Mouse (Mus musculus) liver, embryonic 14.5 days (tissue): ENCODE measurements around the gene Cops7b. TPM values are rescaled to one million over a fixed set of nuclear protein-coding genes. Genes with fewer than 3 reads are reported as not detected.

Source experiments
- ATAC-seq: fragments of 200-750 bp; cut with Nextera tagmentation; 2 replicates; pipeline ENCODE4 v1.8.0; 2017; ENCODE audit warnings: moderate number of reproducible peaks, mild to moderate bottlenecking, moderate library complexity; ENCODE audit not compliant: insufficient read depth
- DNase-seq, 3 experiments: peaks; one replicate each; pipeline ENCODE4 v3.0.0-alpha.2; 2012 to 2013; ENCODE audit warnings: low read depth in 3 of 3, low spot score in 3 of 3
- H3K27ac ChIP-seq: fragments of 300-500 bp; sonication (generic); 2 replicates; pipeline ENCODE4 v1.5.1; 2014; ENCODE audit warnings: moderate library complexity, mild to moderate bottlenecking, control low read depth, inconsistent platforms
- H3K27me3 ChIP-seq: fragments of 300-500 bp; sonication (generic); 2 replicates; pipeline ENCODE4 v1.6.1; 2014; ENCODE audit warnings: mild to moderate bottlenecking, low read length, moderate library complexity; ENCODE audit not compliant: control insufficient read depth, insufficient read depth
- H3K36me3 ChIP-seq: fragments of 300-500 bp; sonication (generic); replicated peaks from 2 replicates; pipeline ENCODE4 v1.6.1; 2014; ENCODE audit warnings: low read depth; ENCODE audit not compliant: control insufficient read depth, insufficient read depth
- H3K4me1 ChIP-seq, 2 experiments: fragments of 200-500 bp in 1 of 2; fragments of 300-500 bp in 1 of 2; sonication (generic) in 1 of 2; replicated peaks; 2 replicates each; pipeline ENCODE4 v1.6.1; 2012 to 2014; ENCODE audit warnings: antibody characterized with exemption in 1 of 2, inconsistent platforms in 1 of 2, low read length in 1 of 2; ENCODE audit not compliant: control insufficient read depth in 2 of 2, insufficient read depth in 2 of 2
- H3K4me2 ChIP-seq: fragments of 300-500 bp; sonication (generic); 2 replicates; pipeline ENCODE4 v1.6.1; 2014; ENCODE audit warnings: low read depth, mild to moderate bottlenecking, control low read depth, moderate library complexity
- H3K4me3 ChIP-seq, 2 experiments: fragments of 200-500 bp in 1 of 2; fragments of 300-500 bp in 1 of 2; sonication (generic) in 1 of 2; 2 replicates each; pipeline ENCODE4 v1.5.1; 2012 to 2014; ENCODE audit warnings: low read depth in 2 of 2, low read length in 2 of 2, mild to moderate bottlenecking in 2 of 2, control low read depth in 1 of 2, inconsistent platforms in 1 of 2, moderate library complexity in 1 of 2; ENCODE audit not compliant: insufficient read depth in 1 of 2
- H3K9ac ChIP-seq: fragments of 300-500 bp; sonication (generic); replicated peaks from 2 replicates; pipeline ENCODE4 v1.6.1; 2014; ENCODE audit warnings: mild to moderate bottlenecking, control low read depth, moderate library complexity
- H3K9me3 ChIP-seq: fragments of 300-500 bp; sonication (generic); 2 replicates; pipeline ENCODE4 v1.6.1; 2016; ENCODE audit warnings: low read length, mixed read lengths; ENCODE audit not compliant: control insufficient read depth
- CTCF ChIP-seq: IDR thresholded peaks from 2 replicates; pipeline ENCODE4 v1.5.1; 2016; ENCODE audit warnings: antibody characterized with exemption, low read depth, control low read depth
- EP300 ChIP-seq: IDR thresholded peaks from 2 replicates; pipeline ENCODE4 v1.6.1; 2016; ENCODE audit warnings: antibody characterized with exemption, low read depth
- WGBS: fragments of 180-500 bp; shearing (Covaris S2); extraction: QIAGEN DNeasy Blood & Tissue Kit; methylation state at CpG from one replicate; pipeline ENCODE4 v1.1.7; 2014; ENCODE audit not compliant: insufficient replicate concordance; 5-methylcytosine and 5-hydroxymethylcytosine counted together
- polyA plus RNA-seq, 2 experiments: library from polyadenylated mRNA; depleted of rRNA in 1 of 2; stranded (reverse) in 1 of 2; unstranded in 1 of 2; fragments of >200 nt; fragmentation: Nextera tagmentation in 1 of 2; extraction: Ambion mirVana in 1 of 2; gene quantifications; 2 replicates each; pipeline versions ENCODE4 v1.2.1 to v1.2.3; 2012 to 2014

Cops7b gene
- polyA plus RNA-seq, 2 experiments, result 11.4 to 16.3 TPM

DNA sequence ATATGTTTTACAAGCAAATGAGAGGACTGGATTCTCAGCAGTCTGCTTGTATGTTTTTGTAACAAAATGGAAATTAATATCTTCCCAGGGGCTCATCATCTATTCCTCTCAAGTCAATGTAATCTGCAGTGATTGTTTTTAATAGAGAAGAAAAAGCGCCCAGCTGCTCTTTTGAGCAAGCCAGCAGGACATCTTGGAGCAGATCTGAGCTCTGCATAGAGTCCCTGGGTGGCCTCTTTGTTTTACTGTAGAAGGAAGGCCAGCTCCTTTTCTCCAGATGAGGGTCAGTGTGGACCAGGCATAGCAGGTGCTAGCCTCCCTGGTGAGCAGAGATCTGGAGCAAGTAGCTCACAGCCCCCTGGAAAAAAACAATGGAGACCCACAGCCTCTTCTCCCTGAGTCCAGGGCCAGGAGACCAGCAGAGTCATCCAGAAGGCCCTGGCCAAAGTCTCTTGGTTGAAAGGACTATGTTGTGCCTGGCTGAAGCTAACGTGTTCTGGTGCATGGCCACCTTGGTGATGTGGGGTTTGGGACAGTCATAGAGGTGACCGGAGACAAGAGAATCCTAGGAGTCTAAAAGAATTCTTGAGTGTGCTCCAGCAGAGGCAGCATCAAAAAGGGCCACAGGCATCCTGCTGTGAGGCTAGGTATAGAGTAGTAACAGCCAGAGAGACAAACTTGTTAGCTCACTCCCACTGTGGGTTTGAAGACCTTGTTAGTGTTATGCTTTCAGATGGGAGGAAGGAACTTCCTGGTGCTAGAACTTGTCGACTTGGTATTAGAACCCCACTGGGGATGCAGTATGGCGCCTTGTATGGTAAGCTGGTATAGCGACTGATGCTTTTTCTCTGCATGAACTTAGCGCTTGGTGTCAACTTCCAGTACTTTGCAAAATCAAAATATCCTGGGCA lies 51.4 kb downstream of the Cops7b start:
- H3K4me1 ChIP-seq, result peaks cover 0 to 11% of the 10 kb centered on the region in 2 experiments; a peak in 2 of 4 replicates
- DNase-seq (no peak), ATAC-seq (no peak)
- H3K4me2 ChIP-seq, result no peak overlapping the region
- H3K36me3 ChIP-seq, result no peaks in the 10 kb centered on the region
- WGBS, result 58% methylated on average over 7 of the region's 7 CpGs
- H3K27ac ChIP-seq, result no peak overlapping the region
- H3K9me3 ChIP-seq, result no peaks in the 10 kb centered on the region
- TF ChIP-seq EP300 (no peak), CTCF (no peak)
- H3K27me3 ChIP-seq, result no peaks in the 10 kb centered on the region
- no peak overlapping the region for H3K4me3 ChIP-seq
- H3K9ac ChIP-seq, result no peak overlapping the region

DNA sequence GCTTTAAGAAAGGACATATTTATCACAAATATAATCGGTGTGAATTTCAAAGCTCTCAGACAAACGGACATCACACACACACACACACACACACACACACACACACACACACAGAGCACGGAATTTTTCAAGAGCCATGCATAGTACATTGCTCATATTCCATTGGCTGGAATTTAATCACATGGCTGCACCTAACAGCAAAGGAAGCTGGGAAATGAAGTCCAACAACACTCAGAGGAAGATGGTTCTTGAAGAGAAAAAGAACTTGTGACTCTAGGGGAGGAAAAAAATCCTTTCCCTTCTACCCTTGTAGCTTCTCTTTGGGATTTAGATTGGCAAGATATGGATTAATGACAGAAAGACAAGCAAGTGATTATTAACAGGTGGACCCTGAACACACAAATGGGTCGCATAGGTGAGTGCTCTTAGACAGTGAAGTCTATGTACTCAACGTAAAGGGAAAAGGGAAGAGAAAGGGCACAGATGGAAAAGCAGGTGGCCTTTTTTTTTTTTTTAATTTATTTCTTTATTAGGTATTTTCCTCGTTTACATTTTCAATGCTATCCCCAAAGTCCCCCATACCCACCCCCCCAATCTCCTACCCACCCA lies 52.2 kb downstream of the Cops7b start:
- WGBS, result 46% methylated on average over 6 of the region's 6 CpGs
- ATAC-seq (no peak), DNase-seq (no peak)
- no peaks in the 10 kb centered on the region for H3K9me3 ChIP-seq
- no peaks in the 10 kb centered on the region for H3K36me3 ChIP-seq
- no peaks in the 10 kb centered on the region for H3K27me3 ChIP-seq
- H3K4me1 ChIP-seq, result peaks cover 0 to 11% of the 10 kb centered on the region in 2 experiments; a peak in 2 of 4 replicates
- H3K9ac ChIP-seq, result no peak overlapping the region
- H3K27ac ChIP-seq, result no peak overlapping the region
- H3K4me3 ChIP-seq, result no peak overlapping the region
- no peak for TF ChIP-seq EP300
- no peak for TF ChIP-seq CTCF
- no peak overlapping the region for H3K4me2 ChIP-seq

DNA sequence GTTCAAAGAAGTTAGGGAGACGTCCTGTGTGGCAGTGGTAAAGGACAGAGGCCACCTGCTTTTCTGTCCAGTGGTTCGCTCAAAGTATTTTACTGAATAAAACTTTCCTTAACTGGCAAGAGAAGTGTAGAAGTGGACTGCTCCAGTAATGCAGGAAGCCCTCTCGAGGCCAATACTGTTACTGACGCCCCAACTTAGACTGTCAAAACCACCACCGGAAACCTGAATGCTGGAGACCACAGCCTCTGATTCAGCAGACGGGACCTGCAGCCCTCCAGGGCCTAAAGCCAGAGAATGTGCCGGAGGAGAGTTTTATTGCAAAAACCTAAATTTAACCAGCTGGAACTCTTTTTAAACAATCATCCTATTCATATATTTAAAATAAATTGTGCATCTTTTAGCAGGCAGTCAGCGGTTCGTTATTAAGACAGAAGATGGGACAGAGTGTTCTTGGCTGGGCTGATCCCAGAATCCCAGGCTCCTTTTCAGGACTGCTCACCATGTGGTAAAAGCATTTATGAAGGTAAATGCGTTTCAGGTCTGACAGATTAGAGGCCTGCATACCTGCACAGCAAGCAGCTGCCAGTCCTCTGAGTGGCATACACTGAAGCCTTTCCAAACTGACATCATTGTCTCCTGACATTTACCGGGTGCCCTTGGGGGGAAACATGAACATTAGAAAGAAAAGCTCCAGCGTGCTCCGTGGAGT lies 60.6 kb downstream of the Cops7b start:
- no peaks in the 10 kb centered on the region for H3K4me1 ChIP-seq
- no peak for DNase-seq
- H3K27me3 ChIP-seq, result no peaks in the 10 kb centered on the region
- WGBS, result 41% methylated on average over 13 of the region's 13 CpGs
- H3K36me3 ChIP-seq, result no peaks in the 10 kb centered on the region
- H3K27ac ChIP-seq, result no peak overlapping the region
- no peak overlapping the region for H3K4me3 ChIP-seq
- H3K9me3 ChIP-seq, result no peaks in the 10 kb centered on the region
- no peak overlapping the region for H3K4me2 ChIP-seq
- TF ChIP-seq EP300 (no peak), CTCF (no peak)
- no peak for ATAC-seq
- no peak overlapping the region for H3K9ac ChIP-seq

DNA sequence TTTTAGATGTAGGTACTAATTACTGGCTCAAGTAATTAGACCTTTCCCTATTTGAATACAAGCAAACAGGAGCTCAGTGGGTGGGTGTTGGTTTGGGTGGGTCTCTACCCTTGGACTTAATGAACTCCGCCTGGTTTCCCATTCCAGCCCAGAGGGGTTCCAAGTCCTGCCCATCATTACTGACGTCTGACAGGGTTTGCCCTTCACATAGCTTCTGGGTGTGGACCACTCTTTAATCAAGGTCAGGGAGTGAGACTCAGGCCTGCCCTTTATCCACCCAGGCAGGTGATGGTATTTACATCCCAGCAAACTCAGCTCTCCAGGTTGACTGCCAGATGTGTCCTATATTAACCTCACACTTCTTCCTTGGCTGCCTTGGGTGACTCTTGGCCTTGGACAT lies 64.8 kb downstream of the Cops7b start:
- H3K4me3 ChIP-seq, result no peak overlapping the region
- no peak overlapping the region for H3K27ac ChIP-seq
- H3K9ac ChIP-seq, result no peak overlapping the region
- H3K36me3 ChIP-seq, result no peaks in the 10 kb centered on the region
- ATAC-seq (no peak), DNase-seq (no peak)
- WGBS, result 38% methylated on average over 2 of the region's 2 CpGs
- H3K4me1 ChIP-seq, result no peaks in the 10 kb centered on the region
- no peaks in the 10 kb centered on the region for H3K9me3 ChIP-seq
- no peak overlapping the region for H3K4me2 ChIP-seq
- no peak for TF ChIP-seq CTCF
- TF ChIP-seq EP300, result no peak
- no peaks in the 10 kb centered on the region for H3K27me3 ChIP-seq

- Histone ChIP-seq H3K9me3 (no peaks in the 10 kb centered on the region), H3K27me3 (no peaks in the 10 kb centered on the region), H3K4me2 (no peak overlapping the region), H3K27ac (no peak overlapping the region), H3K36me3 (no peaks in the 10 kb centered on the region), H3K9ac (no peak overlapping the region), H3K4me1 (no peaks in the 10 kb centered on the region), H3K4me3 (no peak overlapping the region)
- DNase-seq, result no peak
- peak; percentile 95 for TF ChIP-seq CTCF
- no peak for TF ChIP-seq EP300
- no peak for ATAC-seq
- 11% methylated on average over 6 of the region's 6 CpGs for WGBS
These were observed 67.6 kb downstream of the Cops7b start for GRCm38 (mm10) chr1:86650272-86650671.
